Mouse (Mus musculus) intestine, postnatal 0 days (tissue): ENCODE results near the gene Fam221b. TPM values are rescaled to one million over a fixed set of nuclear protein-coding genes. Genes with fewer than 3 reads are reported as not detected.
A peak's percentile ranks its signal among the peaks of the same experiment; 100 is the strongest.

Experiments used
- ATAC-seq: fragments of 200-750 bp; cut with Nextera tagmentation; 2 replicates; pipeline ENCODE4 v1.8.0; 2017; ENCODE audit warnings: mild to moderate bottlenecking, moderate TSS enrichment, moderate library complexity
- H3K27ac ChIP-seq: fragments of 300-500 bp; sonication (generic); 2 replicates; pipeline ENCODE4 v1.5.1; 2014; ENCODE audit warnings: mild to moderate bottlenecking, low read depth, low read length, moderate library complexity
- H3K27me3 ChIP-seq: fragments of 300-500 bp; sonication (generic); replicated peaks from 2 replicates; pipeline ENCODE4 v1.6.1; 2014; ENCODE audit warnings: low read length, mixed read lengths; ENCODE audit not compliant: control insufficient read depth, insufficient read depth
- H3K36me3 ChIP-seq: fragments of 300-500 bp; sonication (generic); 2 replicates; pipeline ENCODE4 v1.6.1; 2014; ENCODE audit warnings: mild to moderate bottlenecking, moderate library complexity; ENCODE audit not compliant: control insufficient read depth, insufficient read depth
- H3K4me1 ChIP-seq: fragments of 300-500 bp; sonication (generic); replicated peaks from 2 replicates; pipeline ENCODE4 v1.6.1; 2014; ENCODE audit warnings: antibody characterized with exemption, low read length, mixed read lengths; ENCODE audit not compliant: control insufficient read depth, insufficient read depth
- H3K4me2 ChIP-seq: fragments of 300-500 bp; sonication (generic); replicated peaks from 2 replicates; pipeline ENCODE4 v1.6.1; 2014; ENCODE audit warnings: low read depth, mild to moderate bottlenecking, moderate library complexity
- H3K4me3 ChIP-seq: fragments of 300-500 bp; sonication (generic); 2 replicates; pipeline ENCODE4 v1.5.1; 2014; ENCODE audit warnings: low read depth, low read length
- H3K9ac ChIP-seq: fragments of 300-500 bp; sonication (generic); 2 replicates; pipeline ENCODE4 v1.6.1; 2014; ENCODE audit warnings: mild to moderate bottlenecking, low read depth, low read length
- H3K9me3 ChIP-seq: fragments of 300-500 bp; sonication (generic); 2 replicates; pipeline ENCODE4 v1.6.1; 2016; ENCODE audit warnings: mixed run types; ENCODE audit not compliant: control insufficient read depth
- CTCF ChIP-seq: sonication (generic); IDR thresholded peaks from 2 replicates; pipeline ENCODE4 v1.5.1; 2016; ENCODE audit warnings: low read depth, mild to moderate bottlenecking, control low read depth, antibody characterized with exemption, moderate library complexity
- WGBS: fragments of 180-500 bp; shearing (Covaris S2); extraction: QIAGEN DNeasy Blood & Tissue Kit; methylation state at CpG from one replicate; pipeline ENCODE4 v1.1.7; 2014; 5-methylcytosine and 5-hydroxymethylcytosine counted together
- polyA plus RNA-seq: library from polyadenylated mRNA; unstranded; fragments of >200 nt; fragmentation: Nextera tagmentation; extraction: Ambion mirVana; gene quantifications from 2 replicates; pipeline ENCODE4 v1.2.1, GENCODE M21; 2015

Fam221b gene
- polyA plus RNA-seq, result 6.0 and 6.7 TPM in 2 replicates

GRCm38 (mm10) chr4:43668782-43669427, at the start of gene Fam221b, which contains the start of gene Tmem8b:
TSS of gene Fam221b (minus strand) at chr4:43669145.
TSS of gene Tmem8b (plus strand) at chr4:43668971.
- no peaks in the 10 kb centered on the region for H3K9me3 ChIP-seq
- peaks cover 7% of the 10 kb centered on the region; the same call in 1 of the 2 replicates for H3K27me3 ChIP-seq
- 0 out of 2 replicates have a peak within 1 kb of the TSS, but pooled peaks have one; percentile 5 for H3K27ac ChIP-seq
- 1% methylated on average over 40 of the region's 41 CpGs for WGBS
- H3K36me3 ChIP-seq, result no peaks in the 10 kb centered on the region
- peak within 1 kb of the TSS; percentile 67 for H3K9ac ChIP-seq
- peak within 1 kb of the TSS; percentile 72 for H3K4me3 ChIP-seq
- H3K4me2 ChIP-seq, result peak within 1 kb of the TSS; percentile 94
- peaks cover 5% of the 10 kb centered on the region; the same call in 1 of the 2 replicates for H3K4me1 ChIP-seq
- TF ChIP-seq CTCF, result no peak
- peak; percentile 90 for ATAC-seq

- Histone ChIP-seq H3K4me1 (no peaks in the 10 kb centered on the region), H3K9ac (no peak overlapping the region), H3K4me2 (no peak overlapping the region), H3K4me3 (no peak overlapping the region), H3K36me3 (no peaks in the 10 kb centered on the region), H3K27ac (no peak overlapping the region), H3K27me3 (0 out of 2 replicates have a peak, but pooled peaks cover 4% of the 10 kb centered on the region), H3K9me3 (no peaks in the 10 kb centered on the region)
- ATAC-seq, result no peak
- 35% methylated on average over 7 of the region's 7 CpGs for WGBS
- no peak for TF ChIP-seq CTCF
These were observed 44.8 kb upstream of the Fam221b start for GRCm38 (mm10) chr4:43713652-43714219.

- Histone ChIP-seq H3K4me1 (no peaks in the 10 kb centered on the region), H3K36me3 (no peaks in the 10 kb centered on the region), H3K27me3 (0 out of 2 replicates have a peak, but pooled peaks cover 4% of the 10 kb centered on the region), H3K4me2 (no peak overlapping the region), H3K27ac (no peak overlapping the region), H3K4me3 (no peak overlapping the region), H3K9ac (no peak overlapping the region), H3K9me3 (no peaks in the 10 kb centered on the region)
- peak; percentile 90 for TF ChIP-seq CTCF
- WGBS, result 1% methylated on average over 2 of the region's 2 CpGs
- ATAC-seq, result no peak
These were observed 42.9 kb upstream of the Fam221b start for GRCm38 (mm10) chr4:43711821-43712220.

DNA sequence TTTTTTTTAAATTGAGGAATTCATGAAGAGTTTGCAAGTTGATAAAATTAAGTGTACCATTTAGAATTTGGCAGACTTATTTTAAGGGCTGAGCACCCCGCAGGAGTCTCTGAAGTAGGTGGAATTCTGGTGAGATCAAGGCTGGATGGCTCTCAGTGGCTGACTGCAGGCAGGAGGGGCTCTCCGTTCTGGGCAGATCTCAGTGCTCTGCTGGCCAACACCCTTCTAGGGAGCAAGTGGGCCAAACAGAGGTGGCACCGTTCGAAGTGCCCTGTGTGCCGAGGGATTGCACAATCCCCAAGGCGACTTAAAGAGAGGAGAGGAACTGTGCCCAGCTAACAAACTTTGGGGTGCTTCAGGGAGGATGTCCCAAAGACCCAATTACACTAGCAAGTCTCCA, 40.9 kb upstream of the Fam221b start, which contains the start of gene Olfr71:
Gene Olfr71 (minus strand): TSS at position 387 of the 400 bp plus-strand sequence.
- Histone ChIP-seq H3K27me3 (0 out of 2 replicates have a peak, but pooled peaks cover 4% of the 10 kb centered on the region), H3K9ac (no peak within 1 kb of the TSS), H3K4me3 (no peak within 1 kb of the TSS), H3K36me3 (no peaks in the 10 kb centered on the region), H3K4me1 (no peaks in the 10 kb centered on the region), H3K4me2 (no peak within 1 kb of the TSS), H3K9me3 (no peaks in the 10 kb centered on the region), H3K27ac (no peak within 1 kb of the TSS)
- WGBS, result 63% methylated on average over 6 of the region's 6 CpGs
- no peak for TF ChIP-seq CTCF
- ATAC-seq, result no peak

DNA sequence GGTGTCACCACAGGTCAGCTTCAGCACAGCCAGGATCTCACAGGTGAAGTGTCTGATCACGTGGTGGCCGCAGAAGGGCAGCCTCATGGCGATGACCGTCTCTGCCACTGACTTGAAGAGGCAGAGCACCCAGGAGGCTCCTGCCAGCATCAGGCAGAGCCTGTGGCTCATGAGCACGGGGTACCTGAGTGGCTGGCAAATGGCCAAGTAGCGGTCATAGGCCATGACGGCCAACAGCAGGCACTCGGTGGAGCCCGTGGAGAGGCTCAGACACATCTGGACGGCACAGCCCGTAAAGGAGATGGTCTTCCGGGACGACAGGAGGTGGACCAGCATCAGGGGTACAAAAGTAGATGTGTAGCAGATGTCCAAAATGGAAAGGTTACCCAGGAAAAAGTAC, 37.0 kb upstream of the Fam221b start:
- H3K36me3 ChIP-seq, result no peaks in the 10 kb centered on the region
- 77% methylated on average over 13 of the region's 13 CpGs for WGBS
- H3K4me3 ChIP-seq, result no peak overlapping the region
- no peak overlapping the region for H3K9ac ChIP-seq
- no peaks in the 10 kb centered on the region for H3K27me3 ChIP-seq
- no peak for ATAC-seq
- no peaks in the 10 kb centered on the region for H3K4me1 ChIP-seq
- H3K4me2 ChIP-seq, result no peak overlapping the region
- no peak for TF ChIP-seq CTCF
- no peak overlapping the region for H3K27ac ChIP-seq
- no peaks in the 10 kb centered on the region for H3K9me3 ChIP-seq

DNA sequence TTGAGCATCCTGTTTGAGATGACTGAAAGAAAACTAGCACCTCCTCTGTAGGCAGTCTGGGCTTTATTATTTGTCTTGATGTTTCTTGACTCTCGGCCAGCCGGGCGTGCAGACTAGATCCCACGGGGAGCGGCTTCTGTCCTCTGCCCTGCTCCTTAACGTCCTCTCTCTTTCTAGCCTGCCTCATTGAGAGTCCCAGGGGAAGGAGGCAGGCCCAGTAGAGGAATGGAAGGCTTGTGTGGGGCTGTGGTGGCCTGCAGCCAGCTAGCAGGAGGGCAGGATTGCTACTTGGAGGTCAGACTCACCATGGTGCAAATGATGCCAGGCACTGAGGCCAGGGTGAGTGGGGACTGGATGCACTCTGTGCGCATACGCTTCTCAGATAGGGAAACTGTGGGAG, 34.9 kb upstream of the Fam221b start:
- TF ChIP-seq CTCF, result no peak
- no peaks in the 10 kb centered on the region for H3K9me3 ChIP-seq
- H3K4me1 ChIP-seq, result no peaks in the 10 kb centered on the region
- ATAC-seq, result no peak
- WGBS, result 74% methylated on average over 8 of the region's 8 CpGs
- no peaks in the 10 kb centered on the region for H3K27me3 ChIP-seq
- H3K27ac ChIP-seq, result no peak overlapping the region
- no peak overlapping the region for H3K4me3 ChIP-seq
- H3K4me2 ChIP-seq, result no peak overlapping the region
- H3K36me3 ChIP-seq, result no peaks in the 10 kb centered on the region
- H3K9ac ChIP-seq, result no peak overlapping the region
